Mouse (Mus musculus): ENCODE data around the gene Ralgps2. TPM values are rescaled to one million over a fixed set of nuclear protein-coding genes. Genes with fewer than 3 reads are reported as not detected.
A peak's percentile ranks its signal among the peaks of the same experiment; 100 is the strongest.

Ralgps2 gene
- total and polyA plus RNA-seq, 3 experiments = 9.3 to 24.5 (median 24.2) TPM

DNA sequence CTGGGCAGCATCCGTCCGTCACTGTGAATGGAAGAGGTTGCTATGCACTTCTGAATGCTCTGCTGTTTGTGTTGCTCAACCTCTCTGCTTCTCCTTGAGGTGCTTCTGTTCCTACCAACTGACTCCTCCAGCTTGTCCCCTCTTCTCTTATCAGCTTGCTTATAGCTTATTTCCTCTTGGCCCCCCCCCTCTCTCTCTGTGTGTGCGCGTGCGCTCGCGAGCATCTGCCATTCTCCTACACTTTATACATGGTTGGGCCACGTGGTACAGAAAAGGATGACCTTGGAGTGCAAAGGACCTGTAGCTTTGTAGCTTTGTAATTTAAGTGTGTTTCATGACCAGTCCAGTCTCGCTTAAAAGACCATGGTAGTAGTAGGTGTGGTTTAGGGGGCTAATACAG is 42.5 kb upstream of the Ralgps2 start:
- DNase-seq (ENCODE audit: low spot score) (no peak), ATAC-seq (ENCODE audit: extremely low read depth, insufficient number of reproducible peaks, low FRiP score, poor library complexity, severe bottlenecking) (no peak)
- no peak for TF ChIP-seq GATA2 (IDR thresholded peaks at IDR 0.05; ENCODE audit: borderline replicate concordance, low read depth, low read length)
- no peak for TF ChIP-seq TAL1 (conservative IDR thresholded peaks at IDR 0.05; ENCODE audit: low read depth, low read length)
- no peak for TF ChIP-seq GATA1 (IDR thresholded peaks at IDR 0.05; ENCODE audit: borderline replicate concordance, low read length)
- TF ChIP-seq CTCF (IDR thresholded peaks at IDR 0.05; ENCODE audit: low read depth, low read length) = no peak
- TF ChIP-seq POLR2AphosphoS5 (IDR thresholded peaks at IDR 0.05; ENCODE audit: insufficient replicate concordance, low read depth, low read length) = no peak
- no peaks in the 10 kb centered on the region for H3K36me3 ChIP-seq (replicated peaks)
- peaks cover 53% of the 10 kb centered on the region for H3K4me1 ChIP-seq (ENCODE audit: insufficient read depth, low read depth, low read length)
- no peak overlapping the region for H3K4me3 ChIP-seq (ENCODE audit: low read depth, low read length)
- peaks cover 6% of the 10 kb centered on the region for H3K27me3 ChIP-seq (ENCODE audit: insufficient read depth, low read length)
- no peaks in the 10 kb centered on the region for H3K9me3 ChIP-seq (replicated peaks)

- H3K27me3 ChIP-seq (ENCODE audit: insufficient read depth, low read length) = peaks cover 9% of the 10 kb centered on the region
- ATAC-seq (ENCODE audit: extremely low read depth, insufficient number of reproducible peaks, low FRiP score, poor library complexity, severe bottlenecking) (no peak), DNase-seq (ENCODE audit: low spot score) (no peak)
- no peak for TF ChIP-seq GATA2 (IDR thresholded peaks at IDR 0.05; ENCODE audit: borderline replicate concordance, low read depth, low read length)
- peaks cover 36% of the 10 kb centered on the region for H3K4me1 ChIP-seq (ENCODE audit: insufficient read depth, low read depth, low read length)
- no peaks in the 10 kb centered on the region for H3K36me3 ChIP-seq (replicated peaks)
- no peaks in the 10 kb centered on the region for H3K9me3 ChIP-seq (replicated peaks)
- H3K4me3 ChIP-seq (ENCODE audit: low read depth, low read length) = no peak overlapping the region
These were observed 40.3 kb upstream of the Ralgps2 start for GRCm38 (mm10) chr1:156979722-156980121.

DNA sequence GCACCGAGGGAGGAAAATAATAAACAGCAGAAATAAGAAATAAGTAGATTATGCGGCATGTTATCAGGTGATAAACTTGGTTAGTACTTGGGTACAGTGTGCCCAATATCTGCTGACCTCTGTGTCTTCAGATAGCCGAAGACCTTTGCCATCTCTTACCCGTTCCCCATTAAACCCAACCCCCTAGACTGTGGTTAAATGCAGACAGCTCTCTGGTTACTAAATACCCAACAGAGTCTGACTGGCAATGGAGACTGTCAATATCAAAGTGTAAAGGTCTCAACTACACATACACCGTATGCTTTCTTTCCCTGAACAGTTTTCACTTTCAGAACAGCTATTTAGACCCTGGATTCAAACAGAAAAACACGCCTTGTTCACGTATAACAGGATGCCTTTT is 39.2 kb upstream of the Ralgps2 start:
- TF ChIP-seq POLR2AphosphoS5 (IDR thresholded peaks at IDR 0.05; ENCODE audit: insufficient replicate concordance, low read depth, low read length) (no peak), GATA2 (IDR thresholded peaks at IDR 0.05; ENCODE audit: borderline replicate concordance, low read depth, low read length) (no peak), TAL1 (conservative IDR thresholded peaks at IDR 0.05; ENCODE audit: low read depth, low read length) (no peak), GATA1 (IDR thresholded peaks at IDR 0.05; ENCODE audit: borderline replicate concordance, low read length) (no peak), CTCF (IDR thresholded peaks at IDR 0.05; ENCODE audit: low read depth, low read length) (no peak)
- Histone ChIP-seq H3K27me3 (ENCODE audit: insufficient read depth, low read length) (peaks cover 9% of the 10 kb centered on the region), H3K36me3 (replicated peaks) (no peaks in the 10 kb centered on the region), H3K4me1 (ENCODE audit: insufficient read depth, low read depth, low read length) (peaks cover 39% of the 10 kb centered on the region), H3K4me3 (ENCODE audit: low read depth, low read length) (no peak overlapping the region), H3K9me3 (replicated peaks) (no peaks in the 10 kb centered on the region)
- ATAC-seq (ENCODE audit: extremely low read depth, insufficient number of reproducible peaks, low FRiP score, poor library complexity, severe bottlenecking) = no peak
- no peak for DNase-seq (ENCODE audit: low spot score)

DNA sequence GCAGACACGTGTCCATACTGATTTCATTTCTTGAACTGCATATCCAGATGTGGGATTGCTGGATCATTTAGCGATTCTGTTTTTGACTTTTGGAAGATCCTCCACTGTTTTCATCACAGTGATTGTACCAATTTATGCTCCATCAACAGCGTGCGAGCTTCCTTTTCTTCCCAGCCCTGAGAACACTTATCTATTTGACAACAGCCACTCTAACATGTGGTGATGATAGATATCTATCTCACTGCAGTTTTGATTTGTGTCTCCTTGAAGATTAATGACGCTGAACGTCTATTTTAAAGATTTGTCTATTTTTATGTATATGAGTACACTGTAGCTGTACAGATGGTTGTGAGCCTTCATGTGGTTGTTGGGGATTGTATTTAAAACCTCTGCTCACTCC is 34.4 kb upstream of the Ralgps2 start:
- Histone ChIP-seq H3K9me3 (replicated peaks) (no peaks in the 10 kb centered on the region), H3K27me3 (ENCODE audit: insufficient read depth, low read length) (peaks cover 6% of the 10 kb centered on the region), H3K4me1 (ENCODE audit: insufficient read depth, low read depth, low read length) (peaks cover 41% of the 10 kb centered on the region), H3K4me3 (ENCODE audit: low read depth, low read length) (no peak overlapping the region), H3K36me3 (replicated peaks) (no peaks in the 10 kb centered on the region)
- ATAC-seq (ENCODE audit: extremely low read depth, insufficient number of reproducible peaks, low FRiP score, poor library complexity, severe bottlenecking) = peak; percentile 64
- no peak for DNase-seq (ENCODE audit: low spot score)
- TF ChIP-seq GATA2 (IDR thresholded peaks at IDR 0.05; ENCODE audit: borderline replicate concordance, low read depth, low read length) (no peak), CTCF (IDR thresholded peaks at IDR 0.05; ENCODE audit: low read depth, low read length) (no peak), TAL1 (conservative IDR thresholded peaks at IDR 0.05; ENCODE audit: low read depth, low read length) (peak; percentile 51), POLR2AphosphoS5 (IDR thresholded peaks at IDR 0.05; ENCODE audit: insufficient replicate concordance, low read depth, low read length) (no peak)

DNA sequence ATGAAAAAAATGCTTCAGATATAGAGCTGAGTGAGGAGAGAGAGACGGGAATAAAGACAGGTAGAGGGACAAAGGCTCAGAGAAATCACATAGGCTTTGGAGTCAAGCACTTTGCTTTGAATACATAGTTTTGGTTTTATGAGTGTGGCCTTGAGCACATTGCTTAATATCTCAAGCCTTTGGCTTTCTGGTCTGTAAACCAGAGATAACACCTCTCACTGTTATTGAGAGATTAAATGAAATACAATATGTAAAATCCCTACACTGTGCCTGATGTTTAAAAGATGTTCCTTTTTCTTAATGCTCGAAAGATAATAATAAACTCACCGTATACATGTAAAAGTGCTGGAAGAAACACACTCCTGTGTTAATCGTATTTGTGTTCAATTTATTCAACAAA is 33.0 kb upstream of the Ralgps2 start:
- Histone ChIP-seq H3K4me1 (ENCODE audit: insufficient read depth, low read depth, low read length) (peaks cover 41% of the 10 kb centered on the region), H3K4me3 (ENCODE audit: low read depth, low read length) (no peak overlapping the region), H3K9me3 (replicated peaks) (no peaks in the 10 kb centered on the region), H3K36me3 (replicated peaks) (no peaks in the 10 kb centered on the region), H3K27me3 (ENCODE audit: insufficient read depth, low read length) (peaks cover 6% of the 10 kb centered on the region)
- TF ChIP-seq GATA1 (IDR thresholded peaks at IDR 0.05; ENCODE audit: borderline replicate concordance, low read length) = no peak
- peak; percentile 66 for TF ChIP-seq TAL1 (conservative IDR thresholded peaks at IDR 0.05; ENCODE audit: low read depth, low read length)
- DNase-seq (ENCODE audit: low spot score) (no peak), ATAC-seq (ENCODE audit: extremely low read depth, insufficient number of reproducible peaks, low FRiP score, poor library complexity, severe bottlenecking) (peak; percentile 62)

- ATAC-seq (ENCODE audit: extremely low read depth, insufficient number of reproducible peaks, low FRiP score, poor library complexity, severe bottlenecking) (peak; percentile 54), DNase-seq (ENCODE audit: low spot score) (no peak)
- H3K4me3 ChIP-seq (ENCODE audit: low read depth, low read length) = no peak overlapping the region; the same call in 1 of the 2 replicates
- no peaks in the 10 kb centered on the region for H3K36me3 ChIP-seq (replicated peaks)
- peaks cover 41% of the 10 kb centered on the region for H3K4me1 ChIP-seq (ENCODE audit: insufficient read depth, low read depth, low read length)
- no peaks in the 10 kb centered on the region for H3K9me3 ChIP-seq (replicated peaks)
- TF ChIP-seq GATA2 (IDR thresholded peaks at IDR 0.05; ENCODE audit: borderline replicate concordance, low read depth, low read length) (no peak), POLR2AphosphoS5 (IDR thresholded peaks at IDR 0.05; ENCODE audit: insufficient replicate concordance, low read depth, low read length) (no peak), CTCF (IDR thresholded peaks at IDR 0.05; ENCODE audit: low read depth, low read length) (no peak), GATA1 (IDR thresholded peaks at IDR 0.05; ENCODE audit: borderline replicate concordance, low read length) (no peak), TAL1 (conservative IDR thresholded peaks at IDR 0.05; ENCODE audit: low read depth, low read length) (no peak)
- peaks cover 2% of the 10 kb centered on the region; the same call in 1 of the 2 replicates for H3K27me3 ChIP-seq (ENCODE audit: insufficient read depth, low read length)
These were observed 31.9 kb upstream of the Ralgps2 start for GRCm38 (mm10) chr1:156971206-156971811.

DNA sequence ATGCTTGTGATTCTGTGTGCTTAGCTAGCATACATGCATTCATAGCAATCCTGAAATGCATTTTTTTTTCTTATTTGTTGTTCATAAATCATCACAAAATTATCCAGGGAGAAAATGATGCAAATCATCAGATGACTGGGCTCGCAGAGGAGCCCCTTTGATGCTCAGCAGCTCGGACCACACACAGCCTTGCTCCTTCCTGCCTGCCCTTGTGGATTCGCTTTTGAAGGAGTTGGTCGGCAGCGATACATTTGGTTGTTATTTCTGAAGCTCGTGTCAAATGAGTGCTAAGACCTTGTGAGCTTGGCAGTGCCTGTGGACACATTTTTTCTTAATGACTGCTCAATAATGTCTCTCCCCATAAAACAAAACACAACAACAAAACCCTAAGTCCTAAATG is 31.2 kb upstream of the Ralgps2 start:
- ATAC-seq (ENCODE audit: extremely low read depth, insufficient number of reproducible peaks, low FRiP score, poor library complexity, severe bottlenecking) (no peak), DNase-seq (ENCODE audit: low spot score) (no peak)
- TF ChIP-seq TAL1 (conservative IDR thresholded peaks at IDR 0.05; ENCODE audit: low read depth, low read length) (no peak), CTCF (IDR thresholded peaks at IDR 0.05; ENCODE audit: low read depth, low read length) (no peak), POLR2AphosphoS5 (IDR thresholded peaks at IDR 0.05; ENCODE audit: insufficient replicate concordance, low read depth, low read length) (no peak), GATA2 (IDR thresholded peaks at IDR 0.05; ENCODE audit: borderline replicate concordance, low read depth, low read length) (no peak), GATA1 (IDR thresholded peaks at IDR 0.05; ENCODE audit: borderline replicate concordance, low read length) (no peak)
- no peaks in the 10 kb centered on the region for H3K36me3 ChIP-seq (replicated peaks)
- H3K27me3 ChIP-seq (ENCODE audit: insufficient read depth, low read length) = peaks cover 4% of the 10 kb centered on the region
- peaks cover 46% of the 10 kb centered on the region for H3K4me1 ChIP-seq (ENCODE audit: insufficient read depth, low read depth, low read length)
- no peak overlapping the region for H3K4me3 ChIP-seq (ENCODE audit: low read depth, low read length)
- no peaks in the 10 kb centered on the region for H3K9me3 ChIP-seq (replicated peaks)
